Mouse (Mus musculus): ENCODE measurements around the gene Rnaset2a.
A peak's percentile ranks its signal among the peaks of the same experiment; 100 is the strongest.
"Not testable (repeated sequence)": the region's sequence is repeated elsewhere in the genome, so short reads cannot be mapped to it uniquely, and the experiment has no call there.

Gene Rnaset2a

GRCm38 (mm10) chr17:8130849-8131248 lies 17.0 kb downstream of the Rnaset2a start:
- DNase-seq, result not testable (repeated sequence)

- DNase-seq, result not testable (repeated sequence)
These were observed 18.3 kb downstream of the Rnaset2a start for GRCm38 (mm10) chr17:8129578-8129977.

GRCm38 (mm10) chr17:8128326-8128993 lies 19.4 kb downstream of the Rnaset2a start:
- DNase-seq, result not testable (repeated sequence)

- not testable (repeated sequence) for DNase-seq
These were observed 23.3 kb downstream of the Rnaset2a start for GRCm38 (mm10) chr17:8124586-8124985.

- not testable (repeated sequence) for DNase-seq
These were observed 24.9 kb downstream of the Rnaset2a start for GRCm38 (mm10) chr17:8122974-8123373.

- not testable (repeated sequence) for DNase-seq
These were observed 31.0 kb downstream of the Rnaset2a start for GRCm38 (mm10) chr17:8116928-8117327.

GRCm38 (mm10) chr17:8116378-8116777 lies 31.5 kb downstream of the Rnaset2a start:
- peak; percentile 6 for DNase-seq

- DNase-seq, result not testable (repeated sequence)
These were observed 35.7 kb downstream of the Rnaset2a start for GRCm38 (mm10) chr17:8112199-8112598.

GRCm38 (mm10) chr17:8101297-8101609 lies 46.6 kb downstream of the Rnaset2a start:
- not testable (repeated sequence) for DNase-seq

- DNase-seq, result not testable (repeated sequence)
These were observed 47.2 kb downstream of the Rnaset2a start for GRCm38 (mm10) chr17:8100405-8101296.

GRCm38 (mm10) chr17:8096199-8096598 lies 51.7 kb downstream of the Rnaset2a start:
- DNase-seq, result not testable (repeated sequence)

GRCm38 (mm10) chr17:8095653-8096052 lies 52.2 kb downstream of the Rnaset2a start:
- not testable (repeated sequence) for DNase-seq

- not testable (repeated sequence) for DNase-seq
These were observed 55.1 kb downstream of the Rnaset2a start for GRCm38 (mm10) chr17:8092537-8093526.

- DNase-seq, result not testable (repeated sequence)
These were observed 56.6 kb downstream of the Rnaset2a start for GRCm38 (mm10) chr17:8091320-8091719.

- DNase-seq, result not testable (repeated sequence)
These were observed 78.0 kb downstream of the Rnaset2a start for GRCm38 (mm10) chr17:8069847-8070246.
